Mouse (Mus musculus) CH12.LX (cell line): Measurements from ENCODE around the gene Pyroxd2. TPM values are rescaled to one million over a fixed set of nuclear protein-coding genes. Genes with fewer than 3 reads are reported as not detected.

Experiments used
- DNase-seq: peaks from one replicate; pipeline ENCODE4 v3.0.0-alpha.2; 2013; ENCODE audit errors: extremely low read depth
- H3K27ac ChIP-seq: 2 replicates; pipeline ENCODE4 v1.5.1; 2012; ENCODE audit warnings: low read depth, mild to moderate bottlenecking, control low read depth, moderate library complexity; ENCODE audit not compliant: insufficient read depth
- H3K27me3 ChIP-seq: replicated peaks from 2 replicates; pipeline ENCODE3; 2012; ENCODE audit warnings: inconsistent platforms
- H3K36me3 ChIP-seq, 2 experiments: replicated peaks in 1 of 2; 2 replicates each; pipeline versions ENCODE3 to v1.6.1; 2012; ENCODE audit warnings: inconsistent platforms in 1 of 2, low read length in 1 of 2, mild to moderate bottlenecking in 1 of 2, mixed read lengths in 1 of 2, moderate library complexity in 1 of 2; ENCODE audit not compliant: control insufficient read depth in 1 of 2, insufficient read depth in 1 of 2
- H3K4me1 ChIP-seq, 2 experiments: 2 replicates each; pipeline ENCODE4 v1.6.1; 2012; ENCODE audit warnings: inconsistent platforms in 1 of 2, moderate library complexity in 1 of 2; ENCODE audit not compliant: insufficient read depth in 2 of 2, control insufficient read depth in 1 of 2
- H3K4me2 ChIP-seq: 2 replicates; pipeline ENCODE4 v1.6.1; 2012; ENCODE audit warnings: low read depth, mild to moderate bottlenecking, control low read depth; ENCODE audit not compliant: poor library complexity, insufficient read depth, severe bottlenecking
- H3K4me3 ChIP-seq, 3 experiments: fragments of 150-350 bp in 1 of 3; sonication (generic) in 1 of 3; replicated peaks in 1 of 3; 2 replicates each; pipeline versions ENCODE3 to v1.5.1; 2011 to 2012; ENCODE audit warnings: low read depth in 2 of 3, low read length in 2 of 3, mild to moderate bottlenecking in 2 of 3, moderate library complexity in 2 of 3, control low read depth in 1 of 3, improper control_type of control experiment in 1 of 3, inconsistent platforms in 1 of 3, mixed read lengths in 1 of 3; ENCODE audit not compliant: poor library complexity in 1 of 3
- H3K79me2 ChIP-seq: replicated peaks from 2 replicates; pipeline ENCODE4 v1.6.1; 2012; ENCODE audit warnings: mild to moderate bottlenecking, moderate library complexity; ENCODE audit not compliant: control insufficient read depth, poor library complexity, insufficient read depth, severe bottlenecking; ENCODE audit errors: extremely low read depth
- H3K9ac ChIP-seq: 2 replicates; pipeline ENCODE4 v1.6.1; 2012; ENCODE audit warnings: low read depth, mild to moderate bottlenecking, control low read depth, moderate library complexity; ENCODE audit not compliant: insufficient read depth
- H3K9me3 ChIP-seq: replicated peaks from 2 replicates; pipeline ENCODE3; 2012; ENCODE audit warnings: low read length, inconsistent platforms, mixed read lengths
- CHD1 ChIP-seq: IDR thresholded peaks from 2 replicates; pipeline ENCODE4 v1.6.1; 2012; ENCODE audit warnings: low read depth, low read length, improper control_type of control experiment, inconsistent platforms
- GABPA ChIP-seq: IDR thresholded peaks from 2 replicates; pipeline ENCODE4 v1.6.1; 2012; ENCODE audit warnings: low read depth, low read length, improper control_type of control experiment, inconsistent platforms; ENCODE audit not compliant: insufficient replicate concordance
- IRF4 ChIP-seq: IDR thresholded peaks from 2 replicates; pipeline ENCODE4 v1.6.1; 2014; ENCODE audit warnings: low read depth, mild to moderate bottlenecking, inconsistent platforms, low read length, improper control_type of control experiment
- JUND ChIP-seq: conservative IDR thresholded peaks from 2 replicates; pipeline ENCODE4 v1.6.1; 2011; ENCODE audit warnings: low read depth, low read length, improper control_type of control experiment
- MAX ChIP-seq: IDR thresholded peaks from 2 replicates; pipeline ENCODE4 v1.6.1; 2011; ENCODE audit warnings: low read length, improper control_type of control experiment
- NELFE ChIP-seq: IDR thresholded peaks from 2 replicates; pipeline ENCODE4 v1.6.1; 2011; ENCODE audit warnings: low read depth, low read length, improper control_type of control experiment
- RCOR1 ChIP-seq: conservative IDR thresholded peaks from 2 replicates; pipeline ENCODE4 v1.6.1; 2012; ENCODE audit warnings: low read depth, mild to moderate bottlenecking, inconsistent platforms, low read length, improper control_type of control experiment
- SMC3 ChIP-seq: IDR thresholded peaks from 2 replicates; pipeline ENCODE4 v1.6.1; 2011; ENCODE audit warnings: low read depth, low read length, improper control_type of control experiment
- USF1 ChIP-seq: IDR thresholded peaks from 2 replicates; pipeline ENCODE4 v1.6.1; 2014; ENCODE audit warnings: low read depth, mild to moderate bottlenecking, inconsistent platforms, low read length, improper control_type of control experiment
- ZC3H11A ChIP-seq: IDR thresholded peaks from 2 replicates; pipeline ENCODE4 v1.6.1; 2012; ENCODE audit warnings: low read depth, mild to moderate bottlenecking, inconsistent platforms, low read length, improper control_type of control experiment
- dilution Hi-C: fragments of 300-500 bp; cut with MboI; formaldehyde crosslinking; loops from 2 replicates; pipeline ENCODE4 v1.14.3; 2020; ENCODE audit warnings: low sequenced_read_pairs; ENCODE audit not compliant: extremely low pct_unique_long_range_greater_than_20kb, extremely low pct_ligation_motif_present
- in situ Hi-C: fragments of 300-500 bp; cut with MboI; formaldehyde crosslinking; loops from 3 replicates; pipeline ENCODE4 v1.14.3; 2019; ENCODE audit warnings: low sequenced_read_pairs, low pct_ligation_motif_present, low pct_unique_long_range_greater_than_20kb, mixed read lengths
- polyA plus RNA-seq: library from polyadenylated mRNA; unstranded; fragments of >175 nt; gene quantifications from 2 replicates; pipeline ENCODE4 v1.2.1, GENCODE M21; 2012; ENCODE audit warnings: low read depth; ENCODE audit not compliant: insufficient read length
- total RNA-seq, 2 experiments: library from RNA; depleted of rRNA; stranded (reverse); fragments of 300-350 nt in 1 of 2; fragments of >200 nt in 1 of 2; gene quantifications; 2 replicates each; pipeline ENCODE4 v1.2.3; 2012 to 2014

Pyroxd2 gene
- total and polyA plus RNA-seq, 3 experiments = 0.10 TPM; not detected in 2

GRCm38 (mm10) chr19:42726766-42727165 is 25.8 kb downstream of the Pyroxd2 start:
- dilution Hi-C loops = no loop called here
- no peak overlapping the region for H3K4me2 ChIP-seq
- no peaks in the 10 kb centered on the region for H3K36me3 ChIP-seq
- H3K9ac ChIP-seq = no peak overlapping the region
- in situ Hi-C loops = no loop called here
- TF ChIP-seq SMC3 = no peak
- H3K9me3 ChIP-seq = no peaks in the 10 kb centered on the region
- no peaks in the 10 kb centered on the region for H3K79me2 ChIP-seq
- DNase-seq = no peak
- H3K27me3 ChIP-seq = peaks cover 2% of the 10 kb centered on the region
- H3K27ac ChIP-seq = no peak overlapping the region
- no peak overlapping the region for H3K4me3 ChIP-seq
- H3K4me1 ChIP-seq = no peaks in the 10 kb centered on the region; a peak in 1 of 4 replicates

GRCm38 (mm10) chr19:42725973-42726350 is 26.6 kb downstream of the Pyroxd2 start:
- Histone ChIP-seq H3K4me3 (no peak overlapping the region), H3K27ac (no peak overlapping the region), H3K4me1 (no peaks in the 10 kb centered on the region; a peak in 1 of 4 replicates), H3K4me2 (no peak overlapping the region), H3K79me2 (no peaks in the 10 kb centered on the region), H3K27me3 (peaks cover 2% of the 10 kb centered on the region), H3K36me3 (no peaks in the 10 kb centered on the region), H3K9me3 (no peaks in the 10 kb centered on the region), H3K9ac (no peak overlapping the region)
- in situ Hi-C loops = no loop called here
- dilution Hi-C loops = no loop called here
- DNase-seq = no peak
- TF ChIP-seq CHD1 (no peak), NELFE (no peak), RCOR1 (no peak), GABPA (no peak), USF1 (no peak), IRF4 (no peak), SMC3 (no peak), JUND (no peak), ZC3H11A (no peak)

GRCm38 (mm10) chr19:42725056-42725972 is 27.3 kb downstream of the Pyroxd2 start:
- no peak overlapping the region for H3K4me3 ChIP-seq
- in situ Hi-C loops = no loop called here

More at GRCm38 (mm10) chr19:42725056-42725972, 27.3 kb downstream of the Pyroxd2 start:
- no peaks in the 10 kb centered on the region for H3K79me2 ChIP-seq
- H3K9ac ChIP-seq = no peak overlapping the region
- H3K4me1 ChIP-seq = no peaks in the 10 kb centered on the region; a peak in 1 of 4 replicates
- no peak overlapping the region for H3K27ac ChIP-seq
- no peaks in the 10 kb centered on the region for H3K36me3 ChIP-seq
- DNase-seq = no peak
- no peak overlapping the region for H3K4me2 ChIP-seq
- no peaks in the 10 kb centered on the region for H3K9me3 ChIP-seq
- peaks cover 4% of the 10 kb centered on the region for H3K27me3 ChIP-seq
- dilution Hi-C loops = no loop called here
- TF ChIP-seq MAX = no peak
- TF ChIP-seq, all 38 proteins: peak for 0
